Mouse (Mus musculus) liver, postnatal 0 days (tissue): ENCODE measurements at regions not wholly inside any gene's neighbourhood (a gene's known extent, or its start where the extent isn't known, plus 50 kb on each side); places are given as distances from the start of the nearest gene placed in this dataset.
"Not testable (repeated sequence)": the region's sequence is repeated elsewhere in the genome, so short reads cannot be mapped to it uniquely, and the experiment has no call there.

Experiments
- CTCF ChIP-seq: sonication (generic); IDR thresholded peaks from 2 replicates; pipeline ENCODE4 v1.5.1; 2016; ENCODE audit warnings: antibody characterized with exemption, low read depth
- EP300 ChIP-seq: IDR thresholded peaks from 2 replicates; pipeline ENCODE4 v1.6.1; 2016; ENCODE audit warnings: antibody characterized with exemption, low read depth, mild to moderate bottlenecking

DNA sequence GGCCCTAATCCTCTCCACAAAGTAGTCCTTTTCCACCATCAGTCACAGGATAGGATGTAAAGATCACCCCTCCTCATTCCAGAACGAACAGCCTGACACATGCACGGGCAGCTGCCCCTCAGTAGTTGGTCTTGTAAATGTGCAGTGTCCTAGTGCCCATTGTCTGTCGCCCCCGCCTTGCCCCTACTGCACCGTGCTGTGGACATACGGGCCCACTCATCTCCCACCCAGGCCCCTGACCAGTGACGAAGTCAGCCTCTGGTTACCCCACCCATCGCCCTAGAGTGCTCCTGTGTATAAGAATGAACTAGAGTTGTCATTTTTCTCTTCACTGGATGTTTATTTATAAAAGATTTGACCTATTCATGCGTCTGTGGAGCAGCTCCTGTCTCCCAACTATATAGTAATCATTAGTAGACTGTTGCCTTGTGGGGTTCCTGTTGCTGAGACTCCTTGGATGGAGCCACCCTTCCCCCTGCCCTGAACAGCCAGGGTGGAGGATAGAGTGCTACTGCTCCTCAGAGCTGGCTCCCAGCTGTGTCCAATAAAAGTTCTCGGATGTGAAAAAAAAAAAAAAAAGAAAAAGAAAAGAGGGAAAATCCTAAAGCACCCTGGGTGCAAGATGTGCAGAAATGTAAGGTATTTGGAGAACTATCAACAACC is 64.0 kb upstream of the Trim24 start:
- TF ChIP-seq CTCF, EP300: not testable (repeated sequence)
